Mouse (Mus musculus): ENCODE results near the gene Lcn9.
A peak's percentile ranks its signal among the peaks of the same experiment; 100 is the strongest.

The Lcn9 gene

DNA sequence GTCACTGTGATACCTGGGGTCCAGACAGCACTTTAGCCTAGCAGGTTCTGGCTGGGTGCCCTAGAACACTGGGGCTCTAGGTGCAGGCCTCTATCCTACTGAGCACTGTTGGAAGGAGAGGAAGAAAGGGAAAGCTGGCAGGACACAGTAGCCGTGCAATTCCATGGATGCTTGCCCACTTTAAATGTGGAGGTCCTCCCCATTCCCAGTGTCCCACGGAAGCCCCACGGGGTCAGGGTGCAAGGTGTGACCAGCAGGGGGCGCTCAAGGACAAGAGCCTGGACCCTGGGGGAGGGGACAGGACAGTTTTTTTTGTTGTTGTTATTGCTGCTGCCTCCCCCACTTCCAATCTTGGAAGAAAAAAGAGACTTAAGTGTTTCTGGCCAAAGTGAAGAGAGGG, 27.4 kb downstream of the Lcn9 start:
- DNase-seq, result peak; percentile 76

DNA sequence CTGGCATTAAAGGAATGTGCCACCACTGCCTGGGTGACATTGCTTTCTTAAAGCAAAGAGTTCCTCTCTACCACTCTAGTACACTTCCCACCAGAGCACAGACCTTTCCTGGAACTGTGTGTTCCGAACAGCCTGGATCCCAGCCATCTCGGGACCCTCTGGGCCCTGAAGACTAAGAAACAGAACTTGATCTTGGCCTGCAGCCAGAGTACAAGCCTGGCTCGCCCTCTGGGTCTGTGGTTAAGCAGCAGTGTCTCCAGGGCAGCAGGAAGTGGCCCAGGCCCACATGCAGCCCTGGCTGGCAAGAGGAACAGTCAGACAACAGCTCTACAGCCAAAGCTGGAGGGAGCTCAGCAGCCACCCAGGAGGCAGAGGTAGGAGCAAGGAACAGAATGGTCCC, 29.7 kb downstream of the Lcn9 start:
- no peak for DNase-seq

DNA sequence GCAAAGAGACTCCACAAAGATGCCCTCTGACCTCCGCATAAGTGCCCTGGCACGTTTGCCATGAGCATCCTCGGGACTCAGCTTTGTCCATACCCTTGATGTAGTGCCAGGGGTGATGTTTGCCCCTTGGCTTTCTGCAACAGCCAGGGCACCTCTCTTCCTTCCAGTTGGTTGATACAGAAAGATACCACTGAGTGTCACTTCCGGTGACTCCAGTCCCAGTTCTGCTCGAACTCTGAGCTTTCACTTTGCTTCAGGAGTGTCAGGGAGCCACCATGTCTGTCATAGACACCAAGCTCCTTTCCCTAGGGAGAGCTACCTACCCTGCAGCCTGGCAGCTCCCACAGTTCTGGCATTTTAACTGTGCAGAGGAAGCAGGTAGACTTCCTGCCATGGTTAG, 31.0 kb downstream of the Lcn9 start:
- DNase-seq, result no peak

DNA sequence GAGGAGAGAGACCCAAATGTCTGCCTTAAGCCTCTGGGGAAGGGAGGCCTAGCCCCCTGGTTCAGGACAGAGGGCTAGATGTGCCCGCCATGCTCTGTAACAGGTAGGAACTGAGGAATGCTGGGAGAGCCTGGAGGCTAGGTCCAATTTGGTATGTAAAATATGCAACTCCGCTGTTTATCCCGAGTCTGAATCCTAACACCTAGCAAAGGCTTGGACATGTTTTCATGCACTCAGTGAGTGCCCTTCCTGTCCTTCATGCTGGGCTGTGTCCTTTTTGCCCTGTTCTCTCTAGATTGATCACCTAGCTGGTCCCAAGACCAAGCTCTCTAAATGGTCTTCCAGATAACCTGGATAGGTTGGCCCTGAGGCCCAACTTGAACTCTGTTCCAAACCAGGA, 36.9 kb downstream of the Lcn9 start:
- DNase-seq, result no peak

DNA sequence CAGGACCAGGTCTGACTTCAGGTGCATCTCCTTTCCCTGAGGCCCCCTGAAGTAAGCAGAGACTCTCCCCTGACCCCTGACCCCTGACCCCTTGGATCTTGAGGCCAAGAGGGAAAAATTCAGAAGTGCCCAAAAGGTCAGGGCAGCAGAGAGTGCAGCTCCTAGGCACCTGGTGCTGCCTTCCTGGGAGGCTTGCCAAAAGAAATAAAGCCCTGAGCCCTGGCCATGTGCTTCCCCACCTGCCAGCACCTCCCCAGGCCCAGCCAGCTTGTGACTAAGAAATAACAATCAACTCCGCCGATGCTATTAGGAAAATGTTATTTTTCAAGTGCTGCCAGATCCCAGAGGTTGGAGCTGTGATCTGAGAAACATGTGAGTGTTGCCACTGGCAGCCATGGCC, 39.1 kb downstream of the Lcn9 start:
- no peak for DNase-seq

DNA sequence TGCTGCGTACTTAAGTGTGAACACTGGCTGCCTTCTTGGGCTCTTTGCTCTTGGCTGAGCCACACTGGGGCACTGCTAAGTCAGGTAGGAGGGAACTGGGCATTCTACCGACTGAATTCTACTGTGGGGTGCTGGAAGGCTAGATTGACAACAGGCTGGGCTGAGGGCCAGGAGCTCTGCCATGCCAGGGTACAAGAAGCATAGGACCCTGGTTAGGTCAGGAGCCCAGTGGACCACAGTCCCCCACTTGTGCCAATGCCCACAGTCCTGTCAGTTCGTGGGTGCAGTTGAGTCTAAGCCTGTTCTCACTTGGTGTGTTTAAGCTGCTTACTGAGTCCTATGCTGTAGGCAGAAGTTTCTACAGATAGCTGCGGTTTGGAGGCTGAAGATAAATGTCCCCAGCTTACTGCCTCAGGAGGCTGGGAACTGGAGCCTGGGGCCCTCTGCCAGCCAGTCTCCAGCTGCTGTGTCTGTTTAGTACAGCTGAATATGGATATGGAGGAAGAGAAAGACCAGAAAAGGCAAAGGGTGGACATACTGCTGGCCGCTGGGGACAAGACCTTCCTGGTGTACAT, 39.8 kb downstream of the Lcn9 start:
- DNase-seq, result no peak

DNA sequence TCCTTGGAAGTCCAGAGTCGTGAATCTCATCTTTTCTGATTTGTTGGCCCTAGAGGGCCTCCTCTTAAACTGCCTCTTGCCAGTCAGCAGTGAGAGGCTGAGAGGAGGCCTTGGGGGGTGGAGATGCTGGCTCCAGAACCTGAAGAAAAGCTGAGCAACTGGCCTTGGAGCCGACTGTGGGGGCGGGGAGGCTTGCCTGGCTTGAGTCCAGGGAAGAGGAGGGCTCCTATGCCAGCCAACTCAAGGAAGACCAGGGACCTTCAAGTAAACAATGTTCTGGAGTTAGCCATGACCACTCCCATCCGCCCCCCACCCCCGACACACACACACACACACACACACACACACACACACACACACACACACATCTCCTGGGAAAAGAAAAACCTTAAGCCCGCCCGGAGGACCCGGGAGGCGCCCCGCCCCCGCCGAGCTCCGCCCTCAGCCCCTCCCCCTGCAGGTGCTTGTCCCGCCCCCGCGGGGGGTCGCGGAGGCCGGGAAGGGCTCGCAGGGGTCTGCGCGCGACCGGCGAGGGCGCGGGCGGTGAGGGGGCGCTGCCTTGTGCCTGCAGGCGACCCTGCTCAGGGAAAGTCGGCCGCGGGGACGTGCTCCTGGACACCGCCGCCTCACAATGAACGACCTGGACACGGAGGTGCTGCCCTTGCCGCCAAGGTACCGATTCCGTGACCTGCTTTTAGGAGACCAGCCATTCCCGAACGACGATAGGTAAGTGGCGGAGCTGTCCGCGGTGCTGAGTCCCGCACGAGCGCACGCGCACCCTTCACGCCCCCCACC, 40.6 kb downstream of the Lcn9 start, which contains the start of gene Kcnt1:
Kcnt1 (plus strand) TSS at position 398 of the 795 bp plus-strand sequence.
- peak; percentile 61 for DNase-seq

DNA sequence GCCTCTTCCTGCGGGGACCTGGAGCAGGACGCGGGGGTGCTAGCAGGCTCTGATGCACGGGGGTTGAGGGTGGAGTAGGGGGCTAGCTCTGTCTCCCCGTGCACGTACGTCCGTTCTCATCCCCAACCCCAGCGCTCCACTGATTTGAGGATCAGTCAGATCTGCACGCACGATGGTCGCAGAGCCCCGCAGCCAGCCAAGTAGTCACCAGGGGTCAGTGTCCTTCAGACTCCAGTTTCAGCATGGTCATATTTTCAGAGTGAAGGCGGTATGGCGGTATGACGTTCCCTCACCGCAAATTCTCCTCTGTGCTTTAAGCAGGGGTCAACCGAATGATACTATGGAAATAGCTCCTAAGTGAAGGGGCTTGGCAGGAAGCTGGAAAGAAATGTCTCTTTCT, 41.3 kb downstream of the Lcn9 start:
- DNase-seq, result no peak

DNA sequence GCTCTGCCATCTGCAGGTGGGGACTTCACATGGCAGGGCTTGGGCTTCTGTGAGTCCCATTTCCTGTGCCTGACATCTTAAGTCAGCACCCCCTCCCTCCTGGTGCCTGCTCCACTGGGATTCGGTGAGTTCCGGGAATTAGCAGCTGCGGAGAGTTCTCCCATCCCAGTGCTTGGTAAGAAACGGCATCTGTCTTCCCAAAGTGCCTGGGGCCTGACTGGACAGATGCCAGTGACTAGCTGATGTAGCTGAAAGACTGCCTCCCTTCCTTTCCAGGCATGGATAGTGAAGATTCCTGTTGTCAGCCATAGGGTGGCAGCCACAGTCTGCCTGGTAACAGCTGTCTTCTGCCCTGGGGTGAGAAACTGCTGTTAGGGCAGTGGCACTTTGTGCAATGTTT, 42.5 kb downstream of the Lcn9 start:
- peak; percentile 48 for DNase-seq

DNA sequence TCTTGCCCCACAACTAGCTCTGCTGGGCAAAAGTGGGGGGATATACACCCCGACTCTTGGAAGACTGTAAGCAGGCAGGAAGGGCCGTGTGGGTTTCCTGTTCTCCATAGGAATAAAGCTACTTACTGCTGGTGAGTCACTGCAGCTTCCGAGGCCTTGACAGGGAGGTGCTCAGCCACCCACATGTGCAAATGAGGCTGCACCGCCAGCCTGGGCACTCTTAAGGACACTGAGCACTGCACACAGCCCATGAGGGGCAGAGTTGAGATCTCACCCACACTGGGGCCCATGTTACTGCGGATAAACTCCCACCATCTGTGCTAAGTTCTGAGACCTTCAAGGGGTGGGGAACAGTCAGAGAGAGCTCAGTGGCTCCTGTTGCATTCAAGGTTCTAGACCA, 43.7 kb downstream of the Lcn9 start:
- DNase-seq, result no peak
